Mouse (Mus musculus): ENCODE measurements at regions not wholly inside any gene's neighbourhood (a gene's known extent, or its start where the extent isn't known, plus 50 kb on each side); places are given as distances from the start of the nearest gene placed in this dataset.

DNA sequence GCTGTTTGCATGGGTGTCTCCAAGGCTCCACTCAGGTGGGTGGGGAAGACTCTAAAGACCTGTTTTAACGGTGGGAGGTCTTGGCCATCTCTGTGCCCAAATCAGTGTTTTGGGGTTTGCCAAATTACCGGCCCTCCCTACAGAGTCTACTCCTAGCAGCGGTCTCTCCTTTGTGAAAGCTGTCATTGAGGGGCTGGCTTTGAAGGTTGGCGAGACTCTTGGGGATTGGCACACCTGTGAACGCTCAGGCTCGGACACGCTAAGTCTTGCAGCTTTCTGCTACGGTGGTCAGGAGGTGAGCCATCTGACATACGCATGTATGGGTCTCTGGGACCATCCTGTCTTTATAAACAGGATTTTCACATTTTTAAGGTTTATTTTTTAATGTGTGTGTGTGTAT, 76.1 kb upstream of the Irf2bp2 start:
- H3K4me1 ChIP-seq (ENCODE audit: control insufficient read depth, insufficient read depth, low read length) = no peaks in the 10 kb centered on the region
- H3K27ac ChIP-seq (ENCODE audit: insufficient read depth, low read length) = no peak overlapping the region
- H3K9ac ChIP-seq (ENCODE audit: low read depth, poor library complexity, severe bottlenecking) = no peak overlapping the region
- no peaks in the 10 kb centered on the region for H3K27me3 ChIP-seq (ENCODE audit: control insufficient read depth, insufficient read depth, low read length, poor library complexity, severe bottlenecking)
- no peak for TF ChIP-seq POLR2A (IDR thresholded peaks at IDR 0.05; ENCODE audit: insufficient read depth, low read length)
- TF ChIP-seq EP300 (IDR thresholded peaks at IDR 0.05; ENCODE audit: insufficient read depth, low read depth, low read length) = no peak
- no peak for TF ChIP-seq CTCF (IDR thresholded peaks at IDR 0.05; ENCODE audit: low read depth, low read length)
- H3K4me3 ChIP-seq (ENCODE audit: low read depth, low read length) = no peak overlapping the region
- H3K9me3 ChIP-seq (replicated peaks; ENCODE audit: control insufficient read depth, insufficient read depth, low read length, poor library complexity, severe bottlenecking) = no peaks in the 10 kb centered on the region
- no peaks in the 10 kb centered on the region for H3K36me3 ChIP-seq (ENCODE audit: control insufficient read depth, insufficient read depth, low read length, poor library complexity, severe bottlenecking)

DNA sequence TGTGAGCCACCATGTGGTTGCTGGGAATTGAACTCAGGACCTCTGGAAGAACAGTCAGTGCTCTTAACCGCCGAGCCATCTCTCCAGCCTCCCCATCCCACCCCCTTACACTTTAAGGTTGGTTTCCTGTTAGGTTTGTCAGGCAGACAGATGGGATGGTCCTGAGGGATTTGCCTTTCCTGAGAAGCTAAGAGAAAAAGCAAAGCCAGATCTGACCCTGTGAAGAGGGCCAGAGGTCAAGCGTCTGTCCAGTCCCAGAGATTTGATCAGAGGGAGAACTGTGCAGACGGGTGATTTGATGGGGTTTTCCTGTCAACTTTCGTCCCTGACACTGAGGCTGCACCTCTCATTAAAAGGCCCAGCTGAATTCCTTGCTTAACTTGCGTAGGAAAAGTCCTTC, 75.4 kb upstream of the Irf2bp2 start:
- Histone ChIP-seq H3K36me3 (ENCODE audit: control insufficient read depth, insufficient read depth, low read length, poor library complexity, severe bottlenecking) (no peaks in the 10 kb centered on the region), H3K27me3 (ENCODE audit: control insufficient read depth, insufficient read depth, low read length, poor library complexity, severe bottlenecking) (no peaks in the 10 kb centered on the region), H3K4me1 (ENCODE audit: control insufficient read depth, insufficient read depth, low read length) (no peaks in the 10 kb centered on the region), H3K27ac (ENCODE audit: insufficient read depth, low read length) (no peak overlapping the region), H3K9ac (ENCODE audit: low read depth, poor library complexity, severe bottlenecking) (no peak overlapping the region), H3K4me3 (ENCODE audit: low read depth, low read length) (no peak overlapping the region), H3K9me3 (replicated peaks; ENCODE audit: control insufficient read depth, insufficient read depth, low read length, poor library complexity, severe bottlenecking) (no peaks in the 10 kb centered on the region)
- TF ChIP-seq CTCF (IDR thresholded peaks at IDR 0.05; ENCODE audit: low read depth, low read length) (no peak), EP300 (IDR thresholded peaks at IDR 0.05; ENCODE audit: insufficient read depth, low read depth, low read length) (no peak), POLR2A (IDR thresholded peaks at IDR 0.05; ENCODE audit: insufficient read depth, low read length) (no peak)

DNA sequence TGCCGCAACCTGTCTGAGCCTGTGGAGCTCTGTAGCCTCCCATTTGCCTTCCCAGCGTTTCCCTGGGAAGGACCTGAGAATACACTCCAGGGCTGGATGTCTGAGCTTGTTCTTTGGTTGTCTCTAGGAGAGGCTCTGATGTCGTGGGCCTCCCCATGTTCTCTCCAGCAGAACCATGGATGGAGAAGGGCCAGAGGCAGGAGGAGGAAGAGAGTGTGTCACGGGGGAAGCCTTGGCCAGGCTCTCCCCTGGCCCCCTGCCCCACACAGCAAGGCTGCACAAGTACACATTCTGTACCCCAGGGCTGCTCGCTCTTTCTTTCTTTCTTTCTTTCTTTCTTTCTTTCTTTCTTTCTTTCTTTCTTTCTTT, 74.9 kb upstream of the Irf2bp2 start:
- no peaks in the 10 kb centered on the region for H3K9me3 ChIP-seq (replicated peaks; ENCODE audit: control insufficient read depth, insufficient read depth, low read length, poor library complexity, severe bottlenecking)
- H3K9ac ChIP-seq (ENCODE audit: low read depth, poor library complexity, severe bottlenecking) = no peak overlapping the region
- H3K4me1 ChIP-seq (ENCODE audit: control insufficient read depth, insufficient read depth, low read length) = no peaks in the 10 kb centered on the region
- no peak overlapping the region for H3K27ac ChIP-seq (ENCODE audit: insufficient read depth, low read length)
- TF ChIP-seq POLR2A (IDR thresholded peaks at IDR 0.05; ENCODE audit: insufficient read depth, low read length) = no peak
- TF ChIP-seq EP300 (IDR thresholded peaks at IDR 0.05; ENCODE audit: insufficient read depth, low read depth, low read length) = no peak
- no peak for TF ChIP-seq CTCF (IDR thresholded peaks at IDR 0.05; ENCODE audit: low read depth, low read length)
- no peak overlapping the region for H3K4me3 ChIP-seq (ENCODE audit: low read depth, low read length)
- H3K27me3 ChIP-seq (ENCODE audit: control insufficient read depth, insufficient read depth, low read length, poor library complexity, severe bottlenecking) = no peaks in the 10 kb centered on the region
- no peaks in the 10 kb centered on the region for H3K36me3 ChIP-seq (ENCODE audit: control insufficient read depth, insufficient read depth, low read length, poor library complexity, severe bottlenecking)

DNA sequence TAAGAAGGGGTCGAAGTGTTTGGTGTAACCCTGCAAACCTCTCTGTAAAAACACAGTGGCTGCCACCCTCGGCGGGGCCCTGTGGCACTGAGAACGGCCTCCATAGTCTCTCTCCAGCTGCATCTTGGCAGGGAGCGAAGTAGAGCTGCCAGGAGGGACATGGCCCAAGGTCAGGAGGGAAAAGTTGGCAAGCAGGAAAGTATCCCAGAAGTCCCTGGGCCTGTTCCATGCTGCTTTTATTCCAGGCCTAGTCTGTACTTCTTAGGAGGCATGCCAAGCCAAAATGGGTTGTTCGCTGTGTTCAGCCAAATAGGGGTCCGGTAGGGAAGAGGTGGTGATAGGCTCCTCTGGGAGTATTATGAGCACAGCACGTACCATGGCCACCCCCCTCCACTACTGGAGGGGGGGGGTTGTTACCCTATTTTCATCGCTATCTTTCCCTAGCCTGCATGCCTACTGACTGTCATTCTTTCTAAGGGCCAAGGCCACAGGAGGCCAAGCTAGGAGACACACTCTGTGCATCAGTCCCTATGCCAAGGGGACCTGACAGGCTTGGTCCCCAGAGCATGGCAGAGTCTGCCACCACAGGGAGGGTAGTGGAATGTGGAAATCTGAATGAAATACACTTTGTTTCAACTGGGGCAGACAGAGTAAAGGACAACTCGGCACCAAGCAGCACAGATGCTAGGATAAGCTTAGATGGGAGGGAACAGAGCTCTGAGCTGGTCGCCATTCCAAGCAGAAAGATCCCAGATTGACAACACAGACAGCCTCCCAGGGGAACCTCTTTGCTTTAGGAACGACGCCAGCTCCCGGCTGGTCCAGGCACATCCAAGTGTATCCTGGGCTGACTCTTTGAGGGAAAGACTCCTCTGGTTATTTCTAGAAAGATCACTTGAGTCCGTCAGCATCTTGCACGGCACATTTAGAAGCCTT, 74.2 kb upstream of the Irf2bp2 start:
- TF ChIP-seq POLR2A (IDR thresholded peaks at IDR 0.05; ENCODE audit: insufficient read depth, low read length) (no peak), CTCF (IDR thresholded peaks at IDR 0.05; ENCODE audit: low read depth, low read length) (no peak), EP300 (IDR thresholded peaks at IDR 0.05; ENCODE audit: insufficient read depth, low read depth, low read length) (no peak)
- no peaks in the 10 kb centered on the region for H3K4me1 ChIP-seq (ENCODE audit: control insufficient read depth, insufficient read depth, low read length)
- H3K4me3 ChIP-seq (ENCODE audit: low read depth, low read length) = no peak overlapping the region
- no peaks in the 10 kb centered on the region for H3K36me3 ChIP-seq (ENCODE audit: control insufficient read depth, insufficient read depth, low read length, poor library complexity, severe bottlenecking)
- H3K9me3 ChIP-seq (replicated peaks; ENCODE audit: control insufficient read depth, insufficient read depth, low read length, poor library complexity, severe bottlenecking) = no peaks in the 10 kb centered on the region
- no peak overlapping the region for H3K27ac ChIP-seq (ENCODE audit: insufficient read depth, low read length)
- H3K27me3 ChIP-seq (ENCODE audit: control insufficient read depth, insufficient read depth, low read length, poor library complexity, severe bottlenecking) = no peaks in the 10 kb centered on the region
- no peak overlapping the region for H3K9ac ChIP-seq (ENCODE audit: low read depth, poor library complexity, severe bottlenecking)

DNA sequence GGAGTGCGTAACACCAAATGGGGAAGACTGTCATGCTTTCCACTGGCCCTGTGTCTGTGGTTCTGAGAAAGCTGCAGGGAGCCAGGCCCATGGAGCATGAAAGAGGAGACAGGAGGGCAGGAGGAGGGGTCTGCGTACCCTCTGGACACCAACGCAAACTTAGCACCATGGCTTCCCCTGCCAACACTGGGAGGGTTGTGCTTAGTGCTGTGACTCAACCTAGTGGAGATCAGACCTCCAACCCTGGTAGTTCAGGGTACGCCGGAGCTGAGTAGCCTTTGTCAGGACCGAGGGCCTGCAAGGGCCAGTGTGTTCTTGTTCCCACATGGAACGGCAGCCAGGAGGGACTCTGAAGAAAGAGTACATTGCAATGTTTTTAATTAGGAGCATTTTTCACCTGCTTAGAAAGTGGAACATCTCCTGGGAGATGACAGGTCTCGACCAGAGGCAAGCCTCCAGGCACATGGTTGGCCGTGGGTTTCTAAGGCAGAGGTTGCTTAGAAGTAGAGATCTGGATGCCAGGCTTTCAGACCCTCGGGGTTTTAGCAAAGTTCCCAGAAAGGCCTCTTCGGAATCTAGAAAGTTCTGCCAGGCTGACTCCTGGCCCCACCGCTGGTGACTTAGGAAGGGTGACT, 73.4 kb upstream of the Irf2bp2 start:
- H3K9ac ChIP-seq (ENCODE audit: low read depth, poor library complexity, severe bottlenecking) = no peak overlapping the region
- no peaks in the 10 kb centered on the region for H3K4me1 ChIP-seq (ENCODE audit: control insufficient read depth, insufficient read depth, low read length)
- no peak overlapping the region for H3K27ac ChIP-seq (ENCODE audit: insufficient read depth, low read length)
- H3K27me3 ChIP-seq (ENCODE audit: control insufficient read depth, insufficient read depth, low read length, poor library complexity, severe bottlenecking) = no peaks in the 10 kb centered on the region
- H3K36me3 ChIP-seq (ENCODE audit: control insufficient read depth, insufficient read depth, low read length, poor library complexity, severe bottlenecking) = no peaks in the 10 kb centered on the region
- TF ChIP-seq EP300 (IDR thresholded peaks at IDR 0.05; ENCODE audit: insufficient read depth, low read depth, low read length) = no peak
- no peak for TF ChIP-seq CTCF (IDR thresholded peaks at IDR 0.05; ENCODE audit: low read depth, low read length)
- TF ChIP-seq POLR2A (IDR thresholded peaks at IDR 0.05; ENCODE audit: insufficient read depth, low read length) = no peak
- no peak overlapping the region for H3K4me3 ChIP-seq (ENCODE audit: low read depth, low read length)
- H3K9me3 ChIP-seq (replicated peaks; ENCODE audit: control insufficient read depth, insufficient read depth, low read length, poor library complexity, severe bottlenecking) = no peaks in the 10 kb centered on the region
